Mouse (Mus musculus): Measurements from ENCODE around the gene Cdk20. TPM values are rescaled to one million over a fixed set of nuclear protein-coding genes. Genes with fewer than 3 reads are reported as not detected.

The Cdk20 gene
- 1 to 10 TPM; 1.9 to 2.3 TPM for total RNA-seq (2021)
- long read RNA-seq, experiment 1, full-length matches to known transcripts = 2 of 2 reads
- long read RNA-seq, experiment 1, partial matches to known transcripts = 0 of 2 reads
- long read RNA-seq, experiment 1, other reads (novel, unspliced or antisense) = 0 of 2 reads
- long read RNA-seq, experiment 2, partial matches to known transcripts = 1 of 1 reads
- long read RNA-seq, experiment 2, other reads (novel, unspliced or antisense) = 0 of 1 reads

DNA sequence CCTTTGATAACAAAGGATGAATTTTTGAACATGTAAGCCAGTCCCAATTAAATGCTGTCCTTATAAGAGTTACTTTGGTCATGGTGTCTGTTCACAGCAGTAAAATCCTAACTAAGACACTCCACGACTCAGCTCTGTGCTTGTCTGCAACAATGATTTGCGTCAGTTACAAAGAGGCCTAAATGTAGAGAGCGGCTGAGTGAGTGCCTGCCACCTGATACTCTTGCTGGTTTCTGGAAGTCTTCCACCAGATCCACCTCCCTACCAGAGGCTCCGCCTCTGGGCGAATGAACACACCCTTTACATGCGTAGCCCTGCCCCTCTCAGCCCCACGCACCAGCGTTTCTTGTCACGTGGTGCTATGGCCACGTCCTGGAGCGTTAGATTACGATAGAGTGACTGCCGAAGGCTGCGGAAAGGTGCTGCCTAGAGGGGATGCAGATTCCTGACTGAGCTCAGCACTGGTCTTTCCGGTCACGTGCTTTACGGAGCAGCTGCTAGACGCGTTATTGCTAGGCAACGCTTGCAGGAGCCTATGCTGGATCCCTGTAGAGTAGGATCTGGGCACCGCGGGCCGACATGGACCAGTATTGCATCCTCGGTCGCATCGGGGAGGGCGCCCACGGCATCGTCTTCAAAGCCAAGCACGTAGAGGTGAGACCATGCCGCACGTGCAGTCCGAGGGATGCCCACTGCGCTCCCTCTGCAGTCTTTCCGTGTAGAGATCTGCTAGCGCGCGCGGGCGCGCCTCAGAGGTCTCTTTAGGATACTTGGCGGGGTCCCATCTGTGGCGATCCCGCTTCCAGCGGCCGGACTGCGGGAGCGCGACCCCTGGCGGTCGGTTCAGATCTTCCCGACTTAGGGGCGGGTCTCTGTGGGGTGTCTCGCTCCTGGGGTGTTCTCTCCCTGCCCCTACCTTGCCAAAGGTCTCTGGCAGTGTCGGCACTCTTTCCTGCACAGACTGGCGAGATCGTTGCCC lies at the start of gene Cdk20:
TSS of gene Cdk20 (plus strand) at position 298 of the 979 bp plus-strand sequence.
- intact Hi-C loops (cut with DNase I) = loop anchor here (1.0 to 10.0 kb wide), 2 partner anchors 62 to 248 kb away; partner anchors contain the start of gene Ctsl
- peak; percentile 79 to 82 for DNase-seq

DNA sequence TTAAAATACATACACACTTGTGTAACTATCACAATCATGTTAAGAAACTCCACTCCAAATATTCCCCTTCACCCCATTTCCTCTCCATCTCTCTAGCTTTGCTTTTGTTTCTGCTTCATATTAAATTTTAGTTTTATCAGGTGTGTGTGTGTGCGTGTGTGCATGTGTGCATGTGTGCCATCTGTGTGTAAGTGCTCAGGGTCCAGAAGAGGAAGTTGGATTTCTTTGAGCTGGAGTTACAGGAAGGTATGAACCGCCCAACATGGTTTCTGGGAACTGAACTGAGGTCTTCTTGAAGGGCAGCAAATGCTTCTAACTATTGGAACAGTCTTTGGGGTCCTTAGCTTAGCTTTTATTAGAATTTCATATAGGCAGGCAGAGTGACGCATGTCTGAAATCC lies 47.2 kb upstream of the Cdk20 start:
- no peak for DNase-seq
- intact Hi-C loops (cut with DNase I) = no loop called here

GRCm38 (mm10) chr13:64386048-64386447 lies 46.1 kb upstream of the Cdk20 start:
- intact Hi-C loops (cut with DNase I) = no loop called here
- no peak for DNase-seq

- no peak for DNase-seq
- intact Hi-C loops (cut with DNase I) = no loop called here
Measured at GRCm38 (mm10) chr13:64388415-64388814, 43.7 kb upstream of the Cdk20 start.

GRCm38 (mm10) chr13:64396979-64397378 lies 35.1 kb upstream of the Cdk20 start:
- DNase-seq = no peak
- intact Hi-C loops (cut with DNase I) = no loop called here

- intact Hi-C loops (cut with DNase I) = no loop called here
- DNase-seq = no peak
Measured at GRCm38 (mm10) chr13:64398065-64398464, 34.0 kb upstream of the Cdk20 start.

DNA sequence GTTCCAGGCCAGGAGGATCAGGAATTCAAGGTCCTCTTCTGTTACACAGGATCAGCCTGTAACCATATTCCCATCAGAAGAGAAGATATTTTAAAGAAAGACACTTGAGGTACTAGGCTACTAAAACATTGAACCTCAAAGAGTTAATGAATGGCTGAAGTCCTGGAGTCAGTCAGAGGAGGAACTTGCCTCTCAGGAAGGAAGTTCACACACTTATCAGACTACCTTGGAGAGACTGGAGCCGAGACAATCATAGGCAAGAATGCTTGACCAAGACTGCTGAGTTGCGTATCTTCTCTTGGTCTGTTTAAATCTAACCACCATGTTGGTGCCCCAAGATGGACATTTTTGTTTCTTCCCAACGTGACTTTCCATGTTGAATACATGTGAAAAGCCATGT lies 32.2 kb upstream of the Cdk20 start:
- intact Hi-C loops (cut with DNase I) = no loop called here
- DNase-seq = no peak

GRCm38 (mm10) chr13:64400801-64401361 lies 31.2 kb upstream of the Cdk20 start:
- intact Hi-C loops (cut with DNase I) = no loop called here
- DNase-seq = peak; percentile 16 to 43

- intact Hi-C loops (cut with DNase I) = no loop called here
- no peak for DNase-seq
Measured at GRCm38 (mm10) chr13:64402006-64402405, 30.1 kb upstream of the Cdk20 start.

GRCm38 (mm10) chr13:64402504-64402949 lies 29.6 kb upstream of the Cdk20 start:
- intact Hi-C loops (cut with DNase I) = no loop called here
- no peak for DNase-seq

- DNase-seq = no peak
- intact Hi-C loops (cut with DNase I) = no loop called here
Measured at GRCm38 (mm10) chr13:64402951-64403460, 29.1 kb upstream of the Cdk20 start.

GRCm38 (mm10) chr13:64403519-64403918 lies 28.6 kb upstream of the Cdk20 start:
- intact Hi-C loops (cut with DNase I) = no loop called here

GRCm38 (mm10) chr13:64405550-64405949 lies 26.6 kb upstream of the Cdk20 start:
- no peak for DNase-seq
- intact Hi-C loops (cut with DNase I) = no loop called here

More at GRCm38 (mm10) chr13:64403519-64403918, 28.6 kb upstream of the Cdk20 start:
- DNase-seq = no peak

GRCm38 (mm10) chr13:64407992-64408391 lies 24.1 kb upstream of the Cdk20 start:
- DNase-seq = no peak
- intact Hi-C loops (cut with DNase I) = no loop called here

GRCm38 (mm10) chr13:64410604-64411003 lies 21.5 kb upstream of the Cdk20 start:
- intact Hi-C loops (cut with DNase I) = no loop called here
- DNase-seq = no peak

DNA sequence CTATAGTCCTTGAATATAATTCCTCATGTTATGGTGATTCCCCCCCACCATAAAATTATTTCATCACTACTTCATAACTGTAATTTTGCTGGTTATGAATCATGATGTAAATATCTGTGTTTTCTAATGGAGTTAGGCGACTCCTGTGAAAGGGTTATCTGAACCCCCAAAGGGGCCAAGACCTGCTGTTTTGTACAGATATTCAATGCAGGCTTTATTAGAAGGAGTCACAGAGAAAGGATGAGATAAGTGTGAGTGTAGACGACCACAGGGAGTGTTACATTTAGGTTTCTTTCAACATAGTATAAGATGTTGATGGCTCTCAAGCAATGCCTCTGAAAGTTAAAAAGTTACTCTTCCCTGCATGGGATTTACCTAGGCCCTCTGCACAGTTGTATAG lies 20.8 kb upstream of the Cdk20 start:
- intact Hi-C loops (cut with DNase I) = no loop called here
- DNase-seq = no peak

GRCm38 (mm10) chr13:64412752-64413257 lies 19.3 kb upstream of the Cdk20 start:
- DNase-seq = no peak
- intact Hi-C loops (cut with DNase I) = no loop called here

DNA sequence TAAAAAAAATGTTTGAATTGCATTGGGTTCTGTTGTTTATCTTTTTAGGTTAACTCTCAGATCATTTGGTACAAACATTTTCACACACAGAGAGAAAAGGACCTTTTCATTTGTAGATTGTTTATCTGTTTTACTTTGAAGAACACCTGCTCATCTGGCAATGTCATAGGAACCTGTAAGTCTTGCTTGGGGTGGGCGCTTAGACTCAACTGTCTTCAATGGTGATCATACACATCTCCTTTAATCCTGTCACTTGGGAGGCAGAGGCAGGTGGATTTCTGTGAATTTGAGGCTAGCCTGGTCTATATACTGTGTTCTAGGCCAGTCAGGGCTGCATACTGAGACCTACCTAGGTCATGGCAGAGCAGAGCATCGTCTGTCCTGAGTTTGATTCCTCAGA lies 16.5 kb upstream of the Cdk20 start:
- DNase-seq = no peak
- intact Hi-C loops (cut with DNase I) = no loop called here

DNA sequence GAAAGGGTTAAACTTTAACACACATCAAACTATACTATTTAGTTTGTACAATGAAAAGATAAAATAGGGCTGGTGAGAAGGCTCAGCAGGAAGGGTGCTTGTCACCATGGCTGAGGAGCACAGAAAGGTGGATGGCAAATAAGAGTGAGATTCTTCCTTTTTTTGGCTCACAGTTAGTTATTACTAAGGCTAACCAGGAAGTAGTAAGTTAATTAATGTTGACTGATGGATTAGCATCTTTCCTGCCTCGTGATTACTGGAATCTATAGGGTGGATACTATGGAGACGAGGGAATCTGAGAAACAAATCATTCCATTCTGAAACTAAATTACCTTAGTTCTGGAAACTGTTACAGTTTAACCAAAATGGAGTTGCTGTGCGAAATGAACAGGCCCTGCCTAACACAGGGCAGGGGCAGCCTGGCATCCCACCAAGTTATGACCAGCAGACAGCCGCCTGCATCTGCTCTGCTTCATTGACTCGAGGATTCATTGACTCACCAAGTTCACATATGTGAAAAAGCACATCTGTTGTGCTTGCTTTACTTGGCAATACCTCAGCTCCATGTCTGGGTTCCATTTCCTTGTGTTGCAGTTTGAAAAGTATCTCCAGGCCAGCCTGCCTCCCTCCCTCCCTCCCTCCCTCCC lies 15.0 kb upstream of the Cdk20 start:
- DNase-seq = no peak
- intact Hi-C loops (cut with DNase I) = no loop called here

- intact Hi-C loops (cut with DNase I) = no loop called here
Measured at GRCm38 (mm10) chr13:64420847-64421246, 11.3 kb upstream of the Cdk20 start.

More at GRCm38 (mm10) chr13:64420847-64421246, 11.3 kb upstream of the Cdk20 start:
- no peak for DNase-seq

Measured in gastrocnemius, postnatal 36 days (tissue).